Mouse (Mus musculus) adrenal gland, postnatal 25 days (tissue): ENCODE results near the gene Fam71e1. TPM values are rescaled to one million over a fixed set of nuclear protein-coding genes. Genes with fewer than 3 reads are reported as not detected.

Source experiments
- DNase-seq: peaks from one replicate; pipeline ENCODE4 v3.0.0; 2021; ENCODE audit warnings: mixed read lengths
- microRNA-seq, 2 experiments: library from miRNA; unstranded; fragments of <30 nt; microRNA quantifications; one replicate each; pipeline ENCODE4 v1.2.0; 2021
- total RNA-seq: library from RNA; stranded (reverse); gene quantifications from 2 replicates; pipeline ENCODE4 v1.2.3, GENCODE M21; 2021

The Fam71e1 gene
- total RNA-seq, 1 experiment from 2014 or later, result 17.5 TPM

DNA sequence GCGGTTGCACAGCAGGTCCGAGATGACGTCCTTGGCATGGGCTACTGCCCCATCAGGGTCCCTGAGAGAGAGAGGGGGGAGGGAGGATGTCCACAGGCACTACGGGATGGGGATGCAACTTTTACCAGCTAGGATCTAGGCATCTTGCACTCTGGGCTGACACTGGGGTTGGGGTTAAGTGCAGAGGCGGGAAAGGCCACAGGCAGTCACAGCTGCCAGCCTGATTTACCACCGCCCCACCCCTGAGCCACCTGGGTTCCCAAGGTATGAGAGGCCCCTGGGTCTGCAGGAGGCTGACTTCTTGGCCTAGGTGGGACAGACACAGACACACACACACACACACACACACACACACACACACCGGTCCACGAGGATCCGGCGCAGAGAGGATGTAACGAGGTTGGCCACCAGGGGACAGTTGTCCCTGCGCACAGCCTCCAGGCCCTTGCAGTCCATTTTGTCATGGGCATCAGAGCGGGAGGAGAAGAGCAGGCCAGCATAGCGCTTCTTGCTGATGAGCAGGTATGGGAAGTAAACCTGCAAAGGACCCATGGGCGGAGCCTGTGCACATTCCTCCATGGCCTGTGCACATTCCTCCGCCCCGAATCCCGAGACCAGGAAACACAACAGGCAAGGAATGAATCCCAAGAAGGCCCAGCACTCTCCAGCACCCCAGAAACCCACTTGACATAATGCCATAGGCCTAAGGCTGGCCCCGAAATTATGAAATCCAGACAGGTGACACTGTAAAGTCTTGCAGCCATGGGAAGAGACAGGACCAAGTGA lies 38.5 kb downstream of the Fam71e1 start:
- no peak for DNase-seq

DNA sequence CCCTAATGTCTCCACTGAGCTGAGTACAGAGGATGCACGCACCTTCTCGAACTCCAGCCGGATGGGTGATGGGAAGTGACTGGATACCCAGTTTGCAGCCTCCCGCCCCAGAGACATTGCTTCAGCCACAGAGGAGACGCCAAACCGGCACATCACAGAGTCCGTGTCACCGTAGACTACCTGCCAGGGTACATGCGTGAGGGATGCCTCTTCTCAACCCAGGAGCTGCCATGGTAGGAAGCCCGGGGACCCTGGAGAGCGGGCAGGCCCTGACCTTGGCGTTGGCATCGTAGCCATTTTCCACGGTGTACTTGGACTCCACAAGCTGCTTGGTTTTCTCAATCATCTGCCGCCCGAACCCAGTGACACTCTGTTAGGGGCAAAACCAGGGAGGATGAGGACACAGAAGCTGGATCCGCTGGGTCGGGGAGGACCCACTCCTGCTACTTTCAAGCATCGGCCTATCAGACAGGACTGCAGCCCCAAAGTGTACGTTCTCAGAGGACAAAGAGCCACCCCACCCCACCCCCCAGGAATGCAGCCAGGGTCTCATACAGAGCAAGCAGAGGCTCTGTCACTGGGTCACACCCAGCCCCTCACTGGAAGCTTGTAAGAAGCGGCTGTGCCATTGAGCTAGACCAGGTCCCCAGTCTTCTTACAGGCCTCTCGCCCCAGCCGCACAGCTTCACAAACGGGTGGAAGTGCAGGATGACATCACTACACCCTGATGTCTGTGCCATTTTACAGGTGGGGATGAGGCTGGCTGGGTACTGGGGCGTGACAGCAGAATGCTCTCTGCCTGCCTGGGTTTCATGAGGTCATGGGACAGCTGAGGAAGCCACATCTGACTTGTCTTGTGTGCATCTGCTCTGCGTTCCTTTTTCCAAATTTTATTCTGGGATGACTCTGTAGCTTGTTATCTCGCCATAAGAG lies 39.5 kb downstream of the Fam71e1 start:
- no peak for DNase-seq

DNA sequence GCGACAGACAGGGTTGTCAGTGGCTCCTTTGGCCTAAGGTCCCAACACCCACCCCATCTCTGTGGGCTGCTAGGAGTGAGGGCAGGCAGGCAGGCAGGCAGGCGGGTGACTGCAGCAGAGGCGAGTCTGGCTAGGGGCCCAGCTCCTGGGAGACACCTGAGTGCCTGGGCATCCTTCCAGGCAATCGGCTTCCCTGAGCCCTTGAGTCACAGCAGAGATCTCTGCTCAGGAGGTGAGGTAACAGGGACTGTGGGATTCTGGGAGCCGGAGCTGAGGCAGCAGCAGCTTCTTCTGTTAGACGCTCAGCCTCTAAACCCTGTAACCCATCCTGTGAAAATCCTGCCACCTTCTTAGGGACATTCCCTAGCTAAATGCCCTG lies 40.2 kb downstream of the Fam71e1 start:
- DNase-seq, result no peak

DNA sequence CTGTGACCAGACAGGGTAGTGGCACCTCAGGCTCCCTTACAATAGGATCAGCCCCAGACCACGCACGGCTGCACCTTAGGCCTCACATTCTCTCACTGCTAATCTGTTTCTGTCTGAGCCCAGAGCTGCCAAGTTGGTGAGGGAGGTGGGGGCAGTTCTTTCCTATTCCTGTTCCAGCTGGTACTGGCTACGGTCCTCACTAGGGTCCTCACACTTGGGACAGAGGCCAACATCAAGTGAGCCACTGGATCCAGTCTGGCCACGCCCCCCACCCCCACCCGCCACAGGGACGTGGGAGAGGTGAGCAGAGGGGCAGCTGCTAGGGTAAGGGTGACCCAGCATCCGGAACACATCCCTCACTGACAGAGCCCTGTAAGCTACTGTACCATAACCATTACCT lies 40.6 kb downstream of the Fam71e1 start:
- DNase-seq, result no peak

DNA sequence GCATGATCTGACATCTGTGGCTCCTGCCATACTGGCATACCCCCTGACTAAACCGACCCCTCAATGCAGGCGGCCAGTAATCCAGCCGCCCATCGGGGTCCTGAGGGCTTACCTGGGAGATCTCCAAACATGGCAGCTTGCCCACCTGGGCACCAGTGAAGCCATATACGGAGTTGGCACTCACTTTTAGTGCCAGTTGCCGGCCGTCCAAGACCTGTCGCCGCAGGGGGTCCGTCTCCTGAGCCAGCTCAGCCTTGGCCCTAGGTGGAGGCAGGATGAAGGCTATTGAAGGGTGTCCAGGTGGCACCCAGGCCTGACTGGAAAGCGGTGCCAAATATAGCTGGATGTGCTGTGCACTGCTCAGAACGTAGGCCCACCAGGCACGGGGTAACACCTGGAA lies 41.1 kb downstream of the Fam71e1 start:
- no peak for DNase-seq

DNA sequence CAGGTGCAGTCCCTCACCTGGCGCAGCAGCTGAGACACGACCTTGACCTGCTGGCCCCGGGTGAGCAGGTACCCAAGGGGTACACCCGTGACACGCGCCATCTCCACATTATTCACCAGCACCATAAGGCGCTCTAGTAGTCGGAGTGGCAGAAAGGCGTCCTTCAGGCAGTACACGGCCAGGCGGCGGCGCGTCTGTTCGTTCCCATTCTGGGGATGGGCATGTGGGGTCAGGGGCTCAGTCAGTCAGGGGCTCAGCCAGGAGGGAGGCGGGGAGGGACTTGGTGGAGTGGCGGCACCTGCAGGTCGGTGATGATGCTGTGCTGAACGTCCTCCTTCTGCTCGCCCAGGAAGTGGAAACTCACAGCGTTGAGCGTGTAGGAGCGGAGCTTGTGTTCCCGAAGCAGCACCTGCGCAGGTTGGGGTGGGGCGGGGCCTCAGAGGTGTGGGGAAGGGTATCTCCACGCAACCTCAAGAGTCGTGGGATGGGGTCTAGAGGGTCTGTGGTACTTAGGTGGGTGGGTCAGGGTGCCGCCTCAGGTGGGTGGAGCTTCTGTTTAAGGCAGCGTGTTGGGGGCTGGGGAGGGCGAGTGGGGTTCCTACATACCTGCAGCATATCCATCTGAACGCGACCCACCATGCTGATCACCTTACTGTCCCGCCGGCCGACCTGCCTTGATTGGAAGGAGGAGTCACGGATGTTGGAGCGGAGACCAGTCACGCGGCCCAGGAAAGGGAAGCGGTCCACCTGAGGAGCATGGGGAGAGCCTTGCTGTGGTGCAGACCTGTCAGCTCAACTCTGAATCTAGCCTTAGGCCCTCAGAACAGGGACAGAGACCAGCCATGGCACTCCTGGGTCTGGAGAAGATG lies 42.6 kb downstream of the Fam71e1 start:
- DNase-seq, result no peak

DNA sequence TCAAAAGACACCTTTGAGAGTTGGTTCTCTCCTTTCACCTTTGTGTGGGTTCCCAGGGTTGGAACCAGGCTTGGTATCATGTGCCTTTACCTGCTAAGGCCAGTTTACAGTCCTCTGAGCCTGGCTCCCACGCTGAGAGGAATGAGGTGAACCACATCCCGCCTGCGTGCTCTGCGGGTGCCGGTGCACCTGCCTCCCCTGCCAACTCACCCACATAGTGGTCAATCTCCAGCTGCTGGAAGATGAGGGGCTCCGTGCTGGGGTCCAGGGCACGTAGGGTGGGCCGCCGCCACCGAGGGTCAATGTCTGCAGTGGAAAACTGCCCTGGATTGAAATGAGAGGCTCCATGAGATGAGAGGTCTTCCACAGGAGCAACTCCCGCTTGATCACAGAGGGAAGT lies 46.2 kb downstream of the Fam71e1 start:
- no peak for DNase-seq

DNA sequence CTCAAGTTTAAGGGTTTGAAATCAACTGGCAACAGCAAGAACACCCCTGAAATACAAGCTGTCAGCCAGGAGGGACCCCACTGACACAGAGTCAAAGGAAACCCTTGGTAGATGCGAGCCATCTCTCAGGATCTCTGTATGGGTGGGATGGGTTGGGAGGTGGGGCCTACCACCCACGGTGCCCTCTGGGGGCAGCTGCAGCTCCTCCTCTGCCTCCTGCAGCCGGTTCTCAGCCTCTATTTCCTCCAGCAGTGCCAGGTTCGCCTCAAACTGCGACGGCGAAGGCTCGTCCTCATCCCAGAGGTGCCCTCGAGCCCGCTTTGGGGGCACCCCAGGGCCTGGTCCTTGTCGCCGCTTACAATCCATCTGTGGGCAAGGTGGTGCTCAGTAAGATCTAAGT lies 46.7 kb downstream of the Fam71e1 start:
- no peak for DNase-seq

DNA sequence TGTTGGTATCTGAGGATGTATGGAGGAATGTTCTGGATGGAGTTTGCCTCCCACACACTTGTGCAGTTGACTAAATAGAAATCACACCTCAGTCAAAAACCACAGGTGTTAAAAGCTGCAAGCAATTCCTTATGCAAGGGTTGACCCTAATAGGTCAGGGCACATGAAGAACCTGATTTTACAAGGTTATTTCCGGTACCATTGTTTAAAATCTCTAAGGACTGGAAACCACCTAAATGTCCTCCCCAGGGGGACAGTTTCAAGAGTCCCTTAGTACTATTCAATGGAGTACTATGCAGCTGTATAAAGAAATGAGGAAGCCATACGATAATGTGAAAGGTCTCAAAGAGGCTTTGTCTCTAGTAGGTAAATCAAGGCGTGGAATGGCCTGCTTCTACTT lies 49.9 kb downstream of the Fam71e1 start:
- DNase-seq, result no peak

DNA sequence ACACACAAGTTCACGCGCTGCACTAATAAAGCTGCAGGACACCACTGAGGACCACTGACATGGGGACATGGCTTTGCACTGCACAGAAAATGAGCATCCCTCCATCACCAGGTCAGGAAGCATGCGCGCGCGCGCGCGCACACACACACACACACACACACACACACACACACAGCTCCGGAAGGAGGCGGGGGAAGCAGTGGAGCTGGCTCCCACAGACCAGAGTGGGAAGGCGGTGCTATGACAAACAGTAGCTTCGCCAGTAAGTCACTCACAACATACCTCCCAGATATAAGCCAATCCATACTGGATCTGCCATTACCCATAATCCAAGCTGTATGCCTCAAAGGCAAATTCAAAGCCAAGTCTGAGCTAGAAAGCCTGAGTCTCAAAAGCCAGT lies 50.7 kb downstream of the Fam71e1 start:
- DNase-seq, result no peak

DNA sequence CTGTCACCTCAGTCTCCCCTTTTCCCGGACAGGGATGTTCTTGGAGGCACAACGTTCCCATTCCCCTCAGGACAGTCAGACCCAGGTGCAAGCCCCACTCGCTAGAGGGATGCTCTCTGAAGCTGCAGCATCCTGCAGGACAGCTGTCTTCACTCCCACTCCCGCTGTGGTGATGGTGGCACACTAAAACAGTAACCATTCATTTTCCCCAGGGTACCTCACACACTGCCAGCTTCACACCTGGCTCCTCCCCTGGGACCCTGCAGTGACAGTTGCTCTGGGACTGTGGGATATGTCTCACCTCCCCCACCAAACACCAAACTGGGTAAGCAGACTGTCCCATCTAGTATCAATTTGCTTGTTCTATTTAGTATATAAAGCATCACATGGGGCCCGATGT lies 51.3 kb downstream of the Fam71e1 start:
- DNase-seq, result no peak

DNA sequence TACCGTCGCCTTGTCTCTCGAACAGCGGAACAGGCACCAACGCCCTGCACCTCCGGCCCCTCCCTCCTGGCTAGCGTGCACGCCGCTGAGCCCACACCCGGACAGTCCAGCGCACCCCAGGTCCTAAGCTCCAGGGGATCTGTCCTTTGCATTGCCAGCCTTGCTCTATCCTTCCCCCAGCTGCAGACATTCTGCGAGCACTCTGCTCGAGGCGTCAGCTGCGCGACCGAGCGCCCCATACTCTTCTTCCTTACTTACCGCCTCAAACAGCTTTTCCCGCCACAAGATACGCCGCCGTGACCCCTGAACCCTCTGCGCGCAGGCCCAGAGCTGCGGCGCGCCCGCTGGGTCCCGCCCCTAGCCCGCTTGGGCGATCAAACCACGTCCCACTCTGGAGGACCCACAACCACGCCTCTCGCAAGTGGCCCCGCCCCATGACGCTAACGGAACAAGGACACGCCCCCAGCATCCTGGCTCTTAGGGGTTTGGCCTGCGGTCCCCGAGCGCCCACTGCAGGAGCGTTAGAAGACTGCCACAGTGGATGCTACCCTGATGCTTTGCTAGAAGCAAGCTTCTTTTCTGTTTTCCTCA lies 52.2 kb downstream of the Fam71e1 start, which contains the start of gene Pold1:
Gene Pold1, minus strand, starts transcription at position 353 of the 591 bp plus-strand sequence.
- peak; percentile 99 for DNase-seq

DNA sequence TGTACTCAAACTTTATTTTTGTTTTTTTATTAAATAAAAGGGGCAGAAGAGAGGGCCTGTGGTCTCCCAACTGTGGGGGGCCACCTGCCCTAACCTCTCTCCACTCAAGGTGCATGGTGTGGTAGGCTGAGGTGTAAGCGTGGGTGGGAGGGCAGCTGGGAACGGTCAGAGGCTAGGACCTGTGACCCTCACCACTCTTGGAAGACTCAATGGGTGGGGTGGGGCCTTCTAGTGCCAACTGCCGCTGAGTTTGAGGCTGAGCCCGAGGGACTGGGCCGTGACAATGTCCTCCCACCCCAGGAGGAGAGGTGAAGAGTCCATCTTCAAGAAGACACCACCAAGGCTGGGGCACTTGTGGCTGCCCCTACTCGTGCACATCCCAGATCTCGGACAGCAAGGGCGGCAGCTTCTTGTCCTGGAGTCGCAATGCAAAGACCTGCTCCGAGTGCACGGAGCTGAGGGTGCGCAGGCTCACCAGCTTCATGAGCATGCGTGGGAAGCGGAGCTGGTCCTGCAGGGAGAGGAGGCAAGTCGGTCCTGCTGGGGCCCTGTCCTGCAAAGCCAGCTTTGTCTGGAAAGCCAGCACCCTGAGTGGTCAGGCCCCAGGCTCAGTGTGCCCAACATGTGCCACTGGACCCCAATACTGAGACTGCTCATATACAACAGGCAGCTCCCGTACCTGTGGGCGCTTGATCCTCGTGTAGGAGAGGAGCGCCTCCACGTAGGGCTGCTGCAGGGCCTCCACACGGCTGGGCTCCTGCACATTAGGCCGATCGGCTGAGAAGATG lies 53.4 kb downstream of the Fam71e1 start:
- DNase-seq, result no peak

DNA sequence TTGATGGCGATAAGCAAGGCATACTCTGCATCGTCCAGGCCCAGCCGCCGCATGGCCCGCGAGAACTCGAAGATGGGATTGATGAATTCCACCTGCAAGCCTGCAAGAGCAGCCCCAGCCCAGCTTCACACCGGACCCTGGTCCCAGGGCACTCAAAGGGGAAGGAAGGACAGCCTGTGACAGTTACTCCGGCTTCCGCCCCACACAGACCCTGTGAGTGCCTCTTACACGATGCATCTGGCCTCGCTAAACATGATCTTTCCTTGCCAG lies 54.0 kb downstream of the Fam71e1 start:
- DNase-seq, result no peak

Small RNA genes within 50 kb of the gene (microRNA-seq; reads per million reads assigned to microRNA genes)
- gene Mir7052 (0.69 to 2.1 reads per million in 2 experiments), gene Mir7053 (0.36 to 1.7 reads per million in 2 experiments)

Other genes with a start within 250 kb of the Fam71e1 start
- 0.70 and 1.6 TPM in 2 replicates for gene 1700028J19Rik, start 249.9 kb upstream of the Fam71e1 start, total RNA-seq
- 71.3 and 125 TPM in 2 replicates for gene 2410002F23Rik, start 249.9 kb upstream of the Fam71e1 start, total RNA-seq
- gene Acp4, start 239.2 kb upstream of the Fam71e1 start, total RNA-seq, result not detected in 2 replicates
- gene Gm15517, start 235.1 kb upstream of the Fam71e1 start, total RNA-seq, result not detected in 2 replicates
- gene Clec11a, start 189.7 kb upstream of the Fam71e1 start, total RNA-seq, result 3.4 and 3.6 TPM in 2 replicates
- gene Shank1, start 186.3 kb upstream of the Fam71e1 start, total RNA-seq, result 8.5 and 10.4 TPM in 2 replicates
- gene Syt3, start 112.5 kb upstream of the Fam71e1 start, total RNA-seq, result 4.1 and 5.7 TPM in 2 replicates
- 2.3 TPM in 1 of 2 replicates, not detected in the other for gene 1700008O03Rik, start 110.8 kb upstream of the Fam71e1 start, total RNA-seq
- 4.3 and 5.8 TPM in 2 replicates for gene Lrrc4b, start 67.6 kb upstream of the Fam71e1 start, total RNA-seq
- gene Aspdh, start 31.2 kb upstream of the Fam71e1 start, total RNA-seq, result 0.61 and 1.9 TPM in 2 replicates
- 43.9 and 49.2 TPM in 2 replicates for gene Josd2, start 28.6 kb upstream of the Fam71e1 start, total RNA-seq
- gene Emc10, start 52 bp upstream of the Fam71e1 start, total RNA-seq, result 83.9 and 97.6 TPM in 2 replicates
- gene Mybpc2, start 28.1 kb downstream of the Fam71e1 start, total RNA-seq, result not detected in 2 replicates
- 0.43 TPM in 1 of 2 replicates, not detected in the other for gene Spib, start 35.5 kb downstream of the Fam71e1 start, total RNA-seq
- 14.2 and 22.6 TPM in 2 replicates for gene Pold1, start 52.3 kb downstream of the Fam71e1 start, total RNA-seq
- gene Nr1h2, start 57.4 kb downstream of the Fam71e1 start, total RNA-seq, result 133 and 140 TPM in 2 replicates
- 0.88 TPM in 1 of 2 replicates, not detected in the other for gene Napsa, start 75.8 kb downstream of the Fam71e1 start, total RNA-seq
- gene Kcnc3, start 94.1 kb downstream of the Fam71e1 start, total RNA-seq, result 5.9 and 6.0 TPM in 2 replicates
- gene Myh14, start 174.3 kb downstream of the Fam71e1 start, total RNA-seq, result 2.8 and 4.3 TPM in 2 replicates
- gene Izumo2, start 212.2 kb downstream of the Fam71e1 start, total RNA-seq, result not detected in 2 replicates